Mouse (Mus musculus): ENCODE data around the gene Lhfpl3. TPM values are rescaled to one million over a fixed set of nuclear protein-coding genes. Genes with fewer than 3 reads are reported as not detected.

The Lhfpl3 gene
- total RNA-seq, 4 experiments from 2014 or later = 0.08 to 0.13 TPM; not detected in 2

GRCm38 (mm10) chr5:23284884-23285283 is 539.0 kb downstream of the Lhfpl3 start:
- DNase-seq (ENCODE audit: low spot score in 2 of 2) = no peak

- DNase-seq (ENCODE audit: low spot score in 2 of 2) = no peak
These were observed 543.3 kb downstream of the Lhfpl3 start for GRCm38 (mm10) chr5:23289149-23289548.

Small RNAs within 50 kb of the gene (microRNA-seq; reads per million reads assigned to microRNA genes)
- gene Gm28022 (not detected), gene Gm44363 (not detected)

Other genes starting within 250 kb of the Lhfpl3 start
- 1 to 10 TPM; 6.1 to 9.1 (median 8.5) TPM for gene Orc5, start 195.6 kb upstream of the Lhfpl3 start, total RNA-seq (2022)

All from gastrocnemius, adult 8-10 months (tissue).